Mouse (Mus musculus): ENCODE data around the gene G430095P16Rik. TPM values are rescaled to one million over a fixed set of nuclear protein-coding genes. Genes with fewer than 3 reads are reported as not detected.

Gene G430095P16Rik
- polyA plus RNA-seq, 1 experiment from 2014 or later: 2.1 TPM

DNA sequence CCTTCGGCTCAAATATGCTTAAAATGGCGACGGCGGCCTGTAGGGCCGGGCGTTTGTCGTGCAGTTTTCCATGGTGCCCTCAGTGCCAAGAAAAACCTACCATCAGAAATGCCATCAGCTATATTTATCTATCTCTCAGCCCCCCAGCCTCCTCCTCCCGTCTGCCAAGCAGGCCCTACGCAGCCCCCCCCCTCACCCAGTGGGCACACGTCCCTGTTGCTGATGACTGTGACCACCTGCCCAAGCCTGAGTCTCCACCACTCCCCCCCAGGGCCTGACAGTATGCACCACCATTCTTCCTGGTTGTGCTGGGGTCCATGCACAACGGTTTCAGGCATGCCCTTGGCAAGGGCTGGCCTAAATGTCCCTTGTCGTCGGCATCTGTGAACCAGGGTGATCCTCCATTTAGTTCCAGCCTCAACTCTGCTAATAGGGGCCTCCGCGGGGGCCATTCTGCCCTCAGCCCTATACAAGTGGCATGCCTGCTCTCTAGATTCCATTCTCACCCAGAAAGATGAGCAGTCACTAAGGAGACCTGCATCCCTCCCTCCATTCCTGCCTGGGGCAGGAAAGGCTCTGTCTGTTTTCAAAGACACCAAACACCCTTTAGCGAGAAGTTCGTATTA lies 42.2 kb downstream of the G430095P16Rik start:
- Histone ChIP-seq H3K4me1 (peaks cover 11% of the 10 kb centered on the region), H3K4me3 (no peak overlapping the region), H3K27me3 (ENCODE audit: insufficient read depth, poor library complexity, severe bottlenecking) (peaks cover 99% of the 10 kb centered on the region), H3K9me3 (no peaks in the 10 kb centered on the region), H3K27ac (no peak overlapping the region), H3K36me3 (no peaks in the 10 kb centered on the region)
- no peak for DNase-seq (ENCODE audit: low spot score)
- WGBS: 76% methylated on average over 17 of the region's 17 CpGs

DNA sequence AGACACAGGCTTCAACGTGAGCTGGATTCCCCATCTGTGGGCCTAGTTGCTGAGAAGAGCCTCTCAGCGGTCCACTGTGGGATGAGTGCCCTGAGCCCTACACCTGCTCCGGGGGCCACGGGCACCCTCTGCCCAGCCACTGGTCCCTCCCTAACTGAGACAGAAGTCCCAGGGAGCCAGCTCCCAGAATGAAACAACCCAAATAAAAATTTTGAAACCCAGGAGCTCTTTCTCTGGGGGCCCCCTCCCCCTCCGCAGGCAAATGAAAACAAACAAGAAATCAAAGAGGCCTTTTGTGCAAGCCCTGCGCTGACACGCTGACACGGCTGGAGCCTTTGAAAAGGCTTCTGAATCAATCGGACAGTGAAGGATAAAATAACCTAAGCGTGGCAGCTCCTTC lies 42.8 kb downstream of the G430095P16Rik start:
- WGBS: 32% methylated on average over 10 of the region's 10 CpGs
- no peak for DNase-seq (ENCODE audit: low spot score)
- Histone ChIP-seq H3K27ac (no peak overlapping the region), H3K27me3 (ENCODE audit: insufficient read depth, poor library complexity, severe bottlenecking) (peaks cover 100% of the 10 kb centered on the region), H3K4me3 (no peak overlapping the region), H3K36me3 (no peaks in the 10 kb centered on the region), H3K4me1 (peaks cover 7% of the 10 kb centered on the region), H3K9me3 (no peaks in the 10 kb centered on the region)

DNA sequence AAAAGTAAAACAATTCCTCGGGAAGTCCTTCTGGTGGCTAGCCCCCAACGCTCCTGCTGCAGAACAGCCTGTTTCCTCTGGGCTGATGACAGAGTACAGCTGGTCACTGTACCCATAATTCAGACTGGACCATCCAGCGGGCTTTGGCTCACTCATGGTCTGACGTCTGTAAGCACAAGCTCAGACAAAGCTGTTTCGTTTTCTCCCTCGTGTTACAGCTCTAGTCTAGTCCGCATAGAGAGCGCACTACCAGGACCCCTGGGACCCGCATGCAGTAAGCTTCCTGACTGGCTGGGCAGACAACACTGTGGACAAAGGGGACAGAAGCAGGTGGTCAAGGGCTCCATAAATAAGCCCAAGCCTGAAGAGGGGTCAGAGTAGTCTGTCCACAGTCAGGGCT lies 43.6 kb downstream of the G430095P16Rik start:
- Histone ChIP-seq H3K27ac (no peak overlapping the region), H3K27me3 (ENCODE audit: insufficient read depth, poor library complexity, severe bottlenecking) (peaks cover 100% of the 10 kb centered on the region), H3K4me3 (no peak overlapping the region), H3K9me3 (no peaks in the 10 kb centered on the region), H3K4me1 (peaks cover 3% of the 10 kb centered on the region; the same call in 1 of the 2 replicates), H3K36me3 (no peaks in the 10 kb centered on the region)
- WGBS: 62% methylated on average over 9 of the region's 9 CpGs
- DNase-seq (ENCODE audit: low spot score): no peak

DNA sequence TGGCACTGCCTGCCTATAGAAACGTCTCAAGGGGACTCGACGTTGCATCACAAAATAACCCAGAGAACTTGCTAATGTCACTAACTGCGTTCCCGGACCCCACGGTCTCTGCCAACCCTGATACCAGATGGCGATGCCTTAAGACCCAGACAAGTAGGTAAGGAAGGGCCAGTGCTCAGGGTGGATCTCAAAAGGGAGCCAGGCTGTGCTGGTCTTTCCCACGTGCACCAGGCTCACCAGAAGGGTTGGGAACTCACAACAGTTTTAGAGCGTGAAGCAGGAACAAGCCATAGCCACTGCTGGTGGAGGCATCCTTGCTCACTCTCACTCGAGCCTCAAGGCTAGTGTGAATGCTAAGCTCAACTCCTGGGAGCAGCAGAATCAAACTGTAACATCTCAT lies 44.4 kb downstream of the G430095P16Rik start:
- Histone ChIP-seq H3K36me3 (no peaks in the 10 kb centered on the region), H3K4me3 (no peak overlapping the region), H3K27ac (no peak overlapping the region), H3K9me3 (no peaks in the 10 kb centered on the region), H3K4me1 (peaks cover 9% of the 10 kb centered on the region), H3K27me3 (ENCODE audit: insufficient read depth, poor library complexity, severe bottlenecking) (peaks cover 100% of the 10 kb centered on the region)
- no peak for DNase-seq (ENCODE audit: low spot score)
- WGBS: 73% methylated on average over 10 of the region's 10 CpGs

DNA sequence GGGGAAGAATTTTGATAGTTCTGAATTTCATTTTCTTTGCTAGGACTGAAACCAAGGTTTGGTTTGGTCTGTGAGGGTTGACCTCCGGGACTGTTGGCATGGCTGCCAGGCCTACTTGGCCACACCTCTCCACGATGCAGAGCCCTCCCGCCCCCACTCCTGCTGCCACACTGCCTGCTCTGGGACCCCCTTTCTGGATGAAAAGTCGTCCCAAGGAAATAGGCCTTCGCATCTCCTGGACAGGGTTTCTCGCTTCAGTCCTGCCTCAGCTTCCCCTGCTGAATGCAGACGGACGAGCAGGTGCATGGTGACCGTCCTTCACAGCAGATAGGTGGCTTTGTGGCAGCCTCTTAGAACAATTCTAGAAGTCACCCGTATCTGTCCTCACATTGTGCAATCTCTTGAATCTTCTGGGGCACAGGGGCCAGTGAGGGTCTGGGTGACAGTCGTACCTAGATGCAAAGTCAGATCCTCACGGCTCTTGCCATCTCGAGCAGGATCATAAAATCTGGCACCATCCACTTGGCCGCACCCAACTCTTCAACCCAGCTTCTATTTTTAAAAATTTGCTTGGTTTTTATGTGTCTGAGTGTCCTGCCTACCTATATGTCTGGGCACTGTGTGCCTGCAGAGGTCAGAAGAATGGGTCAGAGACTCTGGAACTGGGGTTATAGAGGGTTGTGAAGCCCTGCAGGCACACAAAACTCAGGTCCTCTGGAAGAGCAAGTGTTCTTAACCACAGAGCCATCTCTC lies 45.7 kb downstream of the G430095P16Rik start:
- DNase-seq (ENCODE audit: low spot score): no peak
- Histone ChIP-seq H3K27me3 (ENCODE audit: insufficient read depth, poor library complexity, severe bottlenecking) (peaks cover 100% of the 10 kb centered on the region), H3K27ac (no peak overlapping the region), H3K9me3 (no peaks in the 10 kb centered on the region), H3K36me3 (no peaks in the 10 kb centered on the region), H3K4me3 (no peak overlapping the region), H3K4me1 (peaks cover 11% of the 10 kb centered on the region)
- 85% methylated on average over 14 of the region's 14 CpGs for WGBS

DNA sequence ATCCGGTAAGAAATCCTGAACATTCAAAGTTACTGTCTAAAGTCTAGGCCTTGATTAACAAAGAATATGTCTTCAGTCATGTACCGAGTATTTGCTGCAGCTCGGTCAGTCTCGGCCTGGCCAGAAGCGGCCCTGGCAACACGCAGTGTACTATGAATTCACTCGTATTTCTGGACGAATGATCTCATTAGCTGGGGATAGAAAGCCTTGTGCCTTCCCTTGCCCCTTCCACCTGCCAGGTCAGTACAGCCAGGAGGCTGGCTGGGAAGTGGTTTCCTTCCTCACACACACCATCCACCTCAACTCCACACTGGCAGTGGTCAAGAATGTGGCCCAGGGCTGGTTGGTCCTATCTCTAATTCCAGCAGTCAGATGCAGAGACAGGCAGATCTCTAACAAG lies 46.5 kb downstream of the G430095P16Rik start:
- H3K27ac ChIP-seq: no peak overlapping the region
- no peak overlapping the region for H3K4me3 ChIP-seq
- 85% methylated on average over 8 of the region's 8 CpGs for WGBS
- no peak for DNase-seq (ENCODE audit: low spot score)
- H3K36me3 ChIP-seq: no peaks in the 10 kb centered on the region
- H3K27me3 ChIP-seq (ENCODE audit: insufficient read depth, poor library complexity, severe bottlenecking): peaks cover 100% of the 10 kb centered on the region
- peaks cover 19% of the 10 kb centered on the region for H3K4me1 ChIP-seq
- no peaks in the 10 kb centered on the region for H3K9me3 ChIP-seq

DNA sequence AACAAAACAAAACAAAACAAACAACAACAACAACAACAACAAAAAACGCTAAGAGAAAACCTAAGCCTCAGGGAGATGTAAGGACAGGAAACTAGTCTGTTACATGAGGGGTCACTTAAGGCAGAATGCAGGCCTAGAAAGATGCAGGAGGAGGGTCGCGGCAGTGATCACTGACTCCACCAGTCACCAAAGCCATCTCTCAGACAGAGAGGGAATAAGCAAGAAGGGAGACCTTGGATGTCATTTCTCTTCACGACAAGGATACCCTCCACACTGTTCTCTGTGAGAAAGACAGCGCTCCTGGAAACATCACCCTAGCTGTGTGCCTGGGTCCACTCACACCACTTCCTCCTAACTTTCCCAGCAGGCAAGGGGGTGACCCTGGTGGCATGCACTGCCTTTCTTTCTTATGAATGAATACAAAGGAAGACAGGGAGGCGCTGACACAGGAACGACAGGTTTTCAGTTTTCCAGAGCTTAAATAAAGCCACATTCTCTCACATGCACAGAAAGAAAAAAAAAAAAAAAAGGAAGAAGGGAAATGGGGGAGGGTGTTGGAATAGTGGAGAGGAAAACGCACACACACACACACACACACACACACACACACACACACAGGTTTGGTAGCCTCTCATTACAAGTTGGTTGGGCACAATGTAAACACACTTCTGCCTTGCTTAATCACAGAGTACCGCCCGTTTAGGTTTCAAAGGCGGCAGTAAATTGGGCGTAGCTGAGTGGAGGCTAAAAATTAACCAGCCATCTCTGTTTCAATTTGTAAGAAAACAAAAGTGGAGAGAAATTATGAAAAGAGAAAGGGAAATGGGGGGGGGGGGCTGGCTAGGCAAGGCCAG lies 47.5 kb downstream of the G430095P16Rik start:
- 43% methylated on average over 12 of the region's 12 CpGs for WGBS
- H3K36me3 ChIP-seq: no peaks in the 10 kb centered on the region
- peaks cover 29% of the 10 kb centered on the region for H3K4me1 ChIP-seq
- H3K9me3 ChIP-seq: no peaks in the 10 kb centered on the region
- DNase-seq (ENCODE audit: low spot score): no peak
- no peak overlapping the region for H3K4me3 ChIP-seq
- H3K27ac ChIP-seq: no peak overlapping the region
- H3K27me3 ChIP-seq (ENCODE audit: insufficient read depth, poor library complexity, severe bottlenecking): peaks cover 100% of the 10 kb centered on the region

DNA sequence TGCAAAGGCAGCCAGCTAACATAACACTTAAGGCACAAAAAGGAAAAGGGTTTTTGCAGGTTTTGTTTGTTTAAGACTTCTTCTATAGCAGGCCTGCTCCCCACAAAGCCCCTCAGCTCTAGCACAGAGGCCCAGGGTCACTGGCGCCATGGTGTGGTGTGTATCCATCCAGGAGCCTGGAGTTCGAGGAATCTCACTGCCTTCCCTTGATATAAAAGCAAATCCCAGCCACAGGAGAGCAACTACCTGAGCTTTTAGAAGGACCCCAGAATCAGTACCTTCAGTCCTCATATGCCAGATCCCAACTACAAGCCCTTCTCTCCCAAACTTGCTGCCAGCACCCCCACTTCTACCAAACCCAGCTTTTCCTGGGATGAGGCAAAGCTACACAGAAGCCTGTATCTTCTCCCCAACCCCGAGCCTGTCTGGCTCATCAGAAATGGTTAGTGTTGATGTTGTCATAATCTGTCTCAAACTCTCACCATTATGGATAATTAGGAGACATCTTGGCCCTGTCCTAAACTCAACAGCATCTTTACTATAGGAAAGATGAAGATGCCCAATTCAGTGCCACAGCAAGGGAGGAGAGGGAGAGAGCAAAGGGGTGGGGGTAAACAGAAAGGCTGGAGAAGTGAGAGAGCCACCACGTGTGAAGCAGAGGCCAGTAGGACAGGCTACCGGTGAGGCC lies 48.3 kb downstream of the G430095P16Rik start:
- WGBS: 25% methylated on average over 5 of the region's 5 CpGs

DNA sequence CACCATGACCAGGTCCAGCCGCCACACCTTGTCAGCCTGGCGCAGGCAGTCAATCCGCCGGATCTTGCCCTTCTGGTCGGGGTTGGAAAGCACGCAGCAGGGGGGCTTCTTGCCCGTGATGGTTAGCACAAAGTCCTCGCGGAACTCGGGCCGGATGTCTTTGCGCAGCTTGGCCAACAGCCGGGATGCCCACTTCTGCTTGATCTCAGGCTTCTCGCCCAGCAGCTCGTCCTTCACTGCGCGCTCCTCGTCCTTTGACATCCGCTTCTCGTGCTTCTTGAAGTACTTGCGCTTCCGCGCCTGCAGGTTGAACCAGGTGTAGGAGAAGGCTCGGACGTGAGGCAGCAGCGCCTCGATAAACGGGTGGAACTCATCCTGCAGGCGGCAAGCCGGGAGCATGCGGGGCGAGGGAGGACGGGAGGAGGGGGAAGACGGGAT lies 49.2 kb downstream of the G430095P16Rik start:
- peaks cover 100% of the 10 kb centered on the region for H3K27me3 ChIP-seq (ENCODE audit: insufficient read depth, poor library complexity, severe bottlenecking)
- no peak for DNase-seq (ENCODE audit: low spot score)
- no peaks in the 10 kb centered on the region for H3K9me3 ChIP-seq
- H3K4me1 ChIP-seq: peaks cover 32% of the 10 kb centered on the region
- WGBS: 1% methylated on average over 34 of the region's 34 CpGs
- peak overlapping the region; percentile 43 for H3K4me3 ChIP-seq
- H3K27ac ChIP-seq: no peak overlapping the region
- H3K36me3 ChIP-seq: no peaks in the 10 kb centered on the region

More for the DNA sequence above, 48.3 kb downstream of the G430095P16Rik start:
- Histone ChIP-seq H3K36me3 (no peaks in the 10 kb centered on the region), H3K27ac (no peak overlapping the region), H3K4me3 (no peak overlapping the region), H3K9me3 (no peaks in the 10 kb centered on the region), H3K4me1 (peaks cover 35% of the 10 kb centered on the region), H3K27me3 (ENCODE audit: insufficient read depth, poor library complexity, severe bottlenecking) (peaks cover 100% of the 10 kb centered on the region)
- DNase-seq (ENCODE audit: low spot score): no peak

DNA sequence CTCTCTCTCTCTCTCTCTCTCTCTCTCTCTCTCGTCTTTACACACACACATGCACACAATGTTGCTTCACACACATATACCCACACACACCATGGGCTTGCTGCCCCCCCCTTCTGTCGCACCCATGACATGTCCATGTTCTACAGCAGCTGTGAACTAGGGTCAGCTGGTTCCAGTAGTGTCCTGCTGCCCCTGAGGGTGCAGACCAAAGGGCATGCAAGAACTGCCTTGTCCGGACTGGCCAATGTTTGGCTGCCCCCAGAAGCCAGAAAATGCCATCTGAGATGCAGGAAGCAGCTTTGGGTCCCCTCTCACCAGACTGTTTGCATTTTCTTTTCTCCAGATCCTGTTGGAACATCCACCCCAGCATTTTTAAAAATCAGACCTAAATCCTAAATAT lies 49.8 kb downstream of the G430095P16Rik start:
- Histone ChIP-seq H3K27me3 (ENCODE audit: insufficient read depth, poor library complexity, severe bottlenecking) (peaks cover 100% of the 10 kb centered on the region), H3K4me1 (peaks cover 32% of the 10 kb centered on the region), H3K4me3 (no peak overlapping the region), H3K27ac (no peak overlapping the region), H3K36me3 (no peaks in the 10 kb centered on the region), H3K9me3 (no peaks in the 10 kb centered on the region)
- WGBS: 3% methylated on average over 3 of the region's 3 CpGs
- no peak for DNase-seq (ENCODE audit: low spot score)

DNA sequence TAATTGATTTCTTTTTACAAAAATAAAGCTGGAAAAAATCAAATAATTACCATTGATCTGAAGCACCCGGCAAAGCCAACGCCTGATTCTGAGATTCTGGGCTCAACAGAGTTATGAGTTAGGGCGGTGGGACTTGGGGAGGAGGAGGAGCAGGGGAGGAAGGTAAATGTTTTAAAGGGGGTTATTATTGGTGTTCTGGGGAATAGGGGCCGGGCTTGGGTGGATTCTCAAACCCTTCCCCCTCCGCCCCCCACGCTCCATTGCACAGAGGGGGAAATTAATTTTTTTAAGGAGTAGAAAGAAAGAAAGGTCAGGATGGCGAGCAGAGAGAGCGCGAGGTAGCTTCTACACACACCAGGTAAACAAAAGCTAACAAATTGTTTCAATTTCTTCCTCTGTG lies 50.5 kb downstream of the G430095P16Rik start:
- Histone ChIP-seq H3K4me1 (peaks cover 32% of the 10 kb centered on the region), H3K4me3 (peak overlapping the region; percentile 49), H3K36me3 (no peaks in the 10 kb centered on the region), H3K9me3 (no peaks in the 10 kb centered on the region), H3K27ac (no peak overlapping the region), H3K27me3 (ENCODE audit: insufficient read depth, poor library complexity, severe bottlenecking) (peaks cover 100% of the 10 kb centered on the region)
- no peak for DNase-seq (ENCODE audit: low spot score)
- WGBS: 1% methylated on average over 9 of the region's 9 CpGs

DNA sequence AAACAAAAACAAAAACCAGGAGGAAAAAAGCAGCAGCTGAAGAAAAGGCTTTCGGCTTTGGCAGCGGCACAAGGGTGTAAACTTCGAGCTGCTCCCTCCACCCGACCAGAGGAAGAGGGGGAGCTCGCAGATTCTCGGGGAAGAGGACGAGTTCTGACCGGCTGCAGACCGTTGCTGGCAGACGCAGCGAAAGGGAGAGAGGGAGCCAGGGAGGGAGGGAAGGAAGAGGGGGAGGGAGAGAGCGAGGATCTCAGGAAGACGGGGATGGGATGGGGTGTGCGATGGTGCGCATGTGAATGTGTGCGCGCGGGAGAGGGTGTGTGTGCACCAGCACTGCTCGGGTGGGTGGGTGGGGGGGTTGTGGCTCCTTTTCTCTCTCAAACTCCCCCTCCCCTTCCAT lies 51.0 kb downstream of the G430095P16Rik start:
- Histone ChIP-seq H3K27ac (no peak overlapping the region), H3K36me3 (no peaks in the 10 kb centered on the region), H3K9me3 (no peaks in the 10 kb centered on the region), H3K27me3 (ENCODE audit: insufficient read depth, poor library complexity, severe bottlenecking) (peaks cover 100% of the 10 kb centered on the region), H3K4me3 (peak overlapping the region; percentile 49), H3K4me1 (peaks cover 32% of the 10 kb centered on the region)
- DNase-seq (ENCODE audit: low spot score): no peak
- WGBS: under 1% methylated on average over 19 of the region's 19 CpGs

Data from heart, embryonic 10.5 days (tissue).